Mouse (Mus musculus) embryonic facial prominence, embryonic 15.5 days (tissue): ENCODE measurements around the gene Ugt1a2. TPM values are rescaled to one million over a fixed set of nuclear protein-coding genes. Genes with fewer than 3 reads are reported as not detected.

ENCODE experiments used
- ATAC-seq: fragments of 200-750 bp; cut with Nextera tagmentation; 2 replicates; pipeline ENCODE4 v1.8.0; 2017; ENCODE audit warnings: low read depth, moderate TSS enrichment; ENCODE audit not compliant: insufficient number of reproducible peaks, low FRiP score, low TSS enrichment
- H3K27ac ChIP-seq: fragments of 300-500 bp; sonication (generic); replicated peaks from 2 replicates; pipeline ENCODE4 v1.5.1; 2015; ENCODE audit warnings: mild to moderate bottlenecking, inconsistent platforms
- H3K27me3 ChIP-seq: fragments of 300-500 bp; sonication (generic); 2 replicates; pipeline ENCODE4 v1.6.1; 2015; ENCODE audit warnings: inconsistent platforms
- H3K36me3 ChIP-seq: fragments of 300-500 bp; sonication (generic); 2 replicates; pipeline ENCODE4 v1.6.1; 2015; ENCODE audit warnings: mild to moderate bottlenecking, inconsistent platforms
- H3K4me1 ChIP-seq: fragments of 300-500 bp; sonication (generic); 2 replicates; pipeline ENCODE4 v1.6.1; 2015; ENCODE audit warnings: inconsistent platforms
- H3K4me2 ChIP-seq: fragments of 300-500 bp; sonication (generic); replicated peaks from 2 replicates; pipeline ENCODE4 v1.6.1; 2015; ENCODE audit warnings: mild to moderate bottlenecking, inconsistent platforms
- H3K4me3 ChIP-seq: fragments of 300-500 bp; sonication (generic); replicated peaks from 2 replicates; pipeline ENCODE4 v1.5.1; 2015; ENCODE audit warnings: mild to moderate bottlenecking, inconsistent platforms
- H3K9ac ChIP-seq: fragments of 300-500 bp; sonication (generic); 2 replicates; pipeline ENCODE4 v1.6.1; 2015; ENCODE audit warnings: inconsistent platforms
- H3K9me3 ChIP-seq: fragments of 300-500 bp; sonication (generic); replicated peaks from 2 replicates; pipeline ENCODE4 v1.6.1; 2016; ENCODE audit warnings: inconsistent platforms
- WGBS: fragments of 180-500 bp; shearing (Covaris S2); methylation state at CpG from one replicate; pipeline ENCODE4 v1.1.7; 2015; 5-methylcytosine and 5-hydroxymethylcytosine counted together
- polyA plus RNA-seq: library from polyadenylated mRNA; unstranded; fragments of >200 nt; fragmentation: Nextera tagmentation; extraction: Ambion mirVana; gene quantifications from 2 replicates; pipeline ENCODE4 v1.2.1, GENCODE M21; 2015

The Ugt1a2 gene
- polyA plus RNA-seq, 1 experiment from 2014 or later: not detected

GRCm38 (mm10) chr1:88228121-88228520 lies 27.7 kb downstream of the Ugt1a2 start:
- WGBS: 68% methylated on average over 7 of the region's 7 CpGs
- no peaks in the 10 kb centered on the region for H3K4me1 ChIP-seq
- H3K9me3 ChIP-seq: peaks cover 71% of the 10 kb centered on the region
- no peak overlapping the region for H3K4me2 ChIP-seq
- no peak overlapping the region for H3K27ac ChIP-seq
- H3K9ac ChIP-seq: no peak overlapping the region
- H3K27me3 ChIP-seq: no peaks in the 10 kb centered on the region
- no peak overlapping the region for H3K4me3 ChIP-seq
- ATAC-seq: no peak
- no peaks in the 10 kb centered on the region for H3K36me3 ChIP-seq

GRCm38 (mm10) chr1:88229566-88229965 lies 29.2 kb downstream of the Ugt1a2 start:
- H3K9me3 ChIP-seq: peaks cover 78% of the 10 kb centered on the region
- WGBS: 79% methylated on average over 3 of the region's 3 CpGs

GRCm38 (mm10) chr1:88229986-88230385 lies 29.6 kb downstream of the Ugt1a2 start:
- ATAC-seq: no peak
- Histone ChIP-seq H3K27ac (no peak overlapping the region), H3K4me3 (no peak overlapping the region), H3K9me3 (peaks cover 79% of the 10 kb centered on the region), H3K36me3 (no peaks in the 10 kb centered on the region), H3K4me1 (no peaks in the 10 kb centered on the region), H3K4me2 (no peak overlapping the region), H3K27me3 (no peaks in the 10 kb centered on the region), H3K9ac (no peak overlapping the region)
- WGBS: 84% methylated on average over 5 of the region's 5 CpGs

More at GRCm38 (mm10) chr1:88229566-88229965, 29.2 kb downstream of the Ugt1a2 start:
- Histone ChIP-seq H3K27ac (no peak overlapping the region), H3K4me3 (no peak overlapping the region), H3K36me3 (no peaks in the 10 kb centered on the region), H3K9ac (no peak overlapping the region), H3K4me1 (no peaks in the 10 kb centered on the region), H3K4me2 (no peak overlapping the region), H3K27me3 (no peaks in the 10 kb centered on the region)
- ATAC-seq: no peak

- H3K4me1 ChIP-seq: no peaks in the 10 kb centered on the region
- H3K9me3 ChIP-seq: peaks cover 82% of the 10 kb centered on the region
- no peak overlapping the region for H3K27ac ChIP-seq
- H3K36me3 ChIP-seq: no peaks in the 10 kb centered on the region
- no peak overlapping the region for H3K4me2 ChIP-seq
- 69% methylated on average over 7 of the region's 7 CpGs for WGBS
- ATAC-seq: no peak
- no peak overlapping the region for H3K4me3 ChIP-seq
- no peak overlapping the region for H3K9ac ChIP-seq
- no peaks in the 10 kb centered on the region for H3K27me3 ChIP-seq
Observed at GRCm38 (mm10) chr1:88230421-88230820, 30.0 kb downstream of the Ugt1a2 start.

- Histone ChIP-seq H3K27me3 (no peaks in the 10 kb centered on the region), H3K4me1 (no peaks in the 10 kb centered on the region), H3K9me3 (peaks cover 83% of the 10 kb centered on the region), H3K4me2 (no peak overlapping the region), H3K27ac (no peak overlapping the region), H3K4me3 (no peak overlapping the region), H3K36me3 (no peaks in the 10 kb centered on the region), H3K9ac (no peak overlapping the region)
- WGBS: 75% methylated on average over 6 of the region's 6 CpGs
- no peak for ATAC-seq
Observed at GRCm38 (mm10) chr1:88230981-88231802, 30.8 kb downstream of the Ugt1a2 start.

- no peak for ATAC-seq
- no peak overlapping the region for H3K4me2 ChIP-seq
- no peak overlapping the region for H3K4me3 ChIP-seq
- H3K27ac ChIP-seq: no peak overlapping the region
- WGBS: 63% methylated on average over 7 of the region's 7 CpGs
- H3K4me1 ChIP-seq: no peaks in the 10 kb centered on the region
- H3K27me3 ChIP-seq: no peaks in the 10 kb centered on the region
- peaks cover 76% of the 10 kb centered on the region for H3K9me3 ChIP-seq
- H3K36me3 ChIP-seq: no peaks in the 10 kb centered on the region
- no peak overlapping the region for H3K9ac ChIP-seq
Observed at GRCm38 (mm10) chr1:88231803-88232499, 31.6 kb downstream of the Ugt1a2 start.

- Histone ChIP-seq H3K4me1 (no peaks in the 10 kb centered on the region), H3K27me3 (no peaks in the 10 kb centered on the region), H3K36me3 (no peaks in the 10 kb centered on the region), H3K27ac (no peak overlapping the region), H3K4me2 (no peak overlapping the region), H3K9ac (no peak overlapping the region), H3K9me3 (peaks cover 77% of the 10 kb centered on the region), H3K4me3 (no peak overlapping the region)
- no peak for ATAC-seq
- WGBS: 53% methylated on average over 3 of the region's 3 CpGs
Observed at GRCm38 (mm10) chr1:88232664-88233380, 32.4 kb downstream of the Ugt1a2 start.

- Histone ChIP-seq H3K27me3 (no peaks in the 10 kb centered on the region), H3K4me1 (no peaks in the 10 kb centered on the region), H3K27ac (no peak overlapping the region), H3K4me3 (no peak overlapping the region), H3K4me2 (no peak overlapping the region), H3K36me3 (no peaks in the 10 kb centered on the region), H3K9ac (no peak overlapping the region), H3K9me3 (peaks cover 77% of the 10 kb centered on the region)
- ATAC-seq: no peak
- 67% methylated on average over 14 of the region's 14 CpGs for WGBS
Observed at GRCm38 (mm10) chr1:88233421-88234247, 33.2 kb downstream of the Ugt1a2 start.

- no peak overlapping the region for H3K9ac ChIP-seq
- H3K9me3 ChIP-seq: peaks cover 80% of the 10 kb centered on the region
- H3K27ac ChIP-seq: no peak overlapping the region
- ATAC-seq: no peak
- no peaks in the 10 kb centered on the region for H3K36me3 ChIP-seq
- H3K4me1 ChIP-seq: no peaks in the 10 kb centered on the region
- H3K4me2 ChIP-seq: no peak overlapping the region
- H3K4me3 ChIP-seq: no peak overlapping the region
- no peaks in the 10 kb centered on the region for H3K27me3 ChIP-seq
- WGBS: 62% methylated on average over 4 of the region's 4 CpGs
Observed at GRCm38 (mm10) chr1:88234248-88234610, 33.8 kb downstream of the Ugt1a2 start.

GRCm38 (mm10) chr1:88234646-88235045 lies 34.2 kb downstream of the Ugt1a2 start:
- Histone ChIP-seq H3K4me1 (no peaks in the 10 kb centered on the region), H3K36me3 (no peaks in the 10 kb centered on the region), H3K4me2 (no peak overlapping the region), H3K27me3 (no peaks in the 10 kb centered on the region), H3K9ac (no peak overlapping the region), H3K9me3 (peaks cover 80% of the 10 kb centered on the region), H3K27ac (no peak overlapping the region), H3K4me3 (no peak overlapping the region)
- WGBS: 44% methylated on average over 5 of the region's 5 CpGs
- ATAC-seq: no peak
